Mouse (Mus musculus) layer of hippocampus, postnatal 36 days (tissue): Measurements from ENCODE around the gene Tspan5. TPM values are rescaled to one million over a fixed set of nuclear protein-coding genes. Genes with fewer than 3 reads are reported as not detected.

Source experiments
- DNase-seq, 2 experiments: peaks; one replicate each; pipeline ENCODE4 v3.0.0; 2022
- total RNA-seq, 2 experiments: library from RNA; stranded (reverse); gene quantifications; 2 replicates each; pipeline ENCODE4 v1.2.3; 2021

Gene Tspan5
- total RNA-seq, 2 experiments from 2014 or later = 208 to 210 TPM

- no peak for DNase-seq
Measured at GRCm38 (mm10) chr3:138744030-138744774, 2.2 kb downstream of the Tspan5 start.

- DNase-seq = no peak
Measured at GRCm38 (mm10) chr3:138745091-138745490, 3.1 kb downstream of the Tspan5 start.

- DNase-seq = no peak
Measured at GRCm38 (mm10) chr3:138745596-138745995, 3.6 kb downstream of the Tspan5 start.

- DNase-seq = no peak
Measured at GRCm38 (mm10) chr3:138746556-138746955, 4.6 kb downstream of the Tspan5 start.

- no peak for DNase-seq
Measured at GRCm38 (mm10) chr3:138747035-138747434, 5.0 kb downstream of the Tspan5 start.

- DNase-seq = no peak
Measured at GRCm38 (mm10) chr3:138747985-138748384, 6.0 kb downstream of the Tspan5 start.

GRCm38 (mm10) chr3:138749645-138750044 is 7.7 kb downstream of the Tspan5 start:
- DNase-seq = no peak

GRCm38 (mm10) chr3:138751328-138751727 is 9.3 kb downstream of the Tspan5 start:
- no peak for DNase-seq

- DNase-seq = no peak
Measured at GRCm38 (mm10) chr3:138752056-138752455, 10.1 kb downstream of the Tspan5 start.

- no peak for DNase-seq
Measured at GRCm38 (mm10) chr3:138752769-138753168, 10.8 kb downstream of the Tspan5 start.

GRCm38 (mm10) chr3:138753182-138753885 is 11.3 kb downstream of the Tspan5 start:
- DNase-seq = peak in 1 of 2 experiments; percentile 51

- DNase-seq = no peak
Measured at GRCm38 (mm10) chr3:138754328-138754727, 12.3 kb downstream of the Tspan5 start.

- no peak for DNase-seq
Measured at GRCm38 (mm10) chr3:138757283-138757682, 15.3 kb downstream of the Tspan5 start.

GRCm38 (mm10) chr3:138759968-138760684 is 18.1 kb downstream of the Tspan5 start:
- DNase-seq = no peak

- DNase-seq = no peak
Measured at GRCm38 (mm10) chr3:138760685-138761119, 18.7 kb downstream of the Tspan5 start.

- DNase-seq = no peak
Measured at GRCm38 (mm10) chr3:138761531-138761930, 19.5 kb downstream of the Tspan5 start.

GRCm38 (mm10) chr3:138763941-138764340 is 21.9 kb downstream of the Tspan5 start:
- DNase-seq = no peak

GRCm38 (mm10) chr3:138764782-138765181 is 22.8 kb downstream of the Tspan5 start:
- no peak for DNase-seq

GRCm38 (mm10) chr3:138767034-138767433 is 25.0 kb downstream of the Tspan5 start:
- DNase-seq = no peak

GRCm38 (mm10) chr3:138768541-138769093 is 26.6 kb downstream of the Tspan5 start:
- DNase-seq = no peak

GRCm38 (mm10) chr3:138770650-138771331 is 28.8 kb downstream of the Tspan5 start:
- no peak for DNase-seq
